Comparison of ENCODE assay signal across 47 mouse cellular contexts in the genomic region with DNA sequence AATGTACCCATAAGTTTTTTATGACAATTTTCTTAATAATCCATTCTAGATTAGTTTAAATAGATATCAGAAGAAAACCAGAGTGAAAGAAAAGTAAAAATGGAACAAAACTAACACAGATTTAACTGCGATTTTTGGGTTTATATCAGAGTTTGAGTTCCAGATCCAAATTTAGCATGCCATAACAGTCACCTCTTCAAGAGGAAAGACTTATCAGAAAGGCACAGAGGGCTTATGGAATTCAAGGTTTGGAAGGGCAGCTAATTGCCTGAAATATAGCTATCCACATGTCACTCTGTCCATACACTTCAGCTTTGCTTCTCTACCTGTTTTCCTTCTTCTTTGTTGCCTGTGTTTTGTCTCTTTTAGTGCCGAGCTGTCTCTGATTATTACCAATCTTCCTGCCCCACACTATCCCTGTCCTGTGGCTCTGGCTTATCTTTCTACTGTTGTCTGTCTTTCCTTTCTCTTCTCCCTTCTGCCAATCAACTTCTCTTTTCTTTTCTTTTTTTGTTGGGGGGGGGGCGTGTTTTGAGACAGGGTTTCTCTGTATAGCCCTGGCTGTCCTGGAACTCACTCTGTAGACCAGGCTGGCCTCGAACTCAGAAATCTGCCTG. TPM values are rescaled to one million over a fixed set of nuclear protein-coding genes. Genes with fewer than 3 reads are reported as not detected.
"Had no signal": no experiment of that assay in that cellular context is flagged by ENCODE, and none has a peak within 500 bp of the region (broad histone marks: within the 10 kb centered on the region; RNA-seq: fewer than 3 reads in every experiment).

No protein-coding gene starts in this region.

- H3K27ac ChIP-seq: limb, embryonic 10.5 days; limb, embryonic 12.5 days; limb, embryonic 13.5 days; limb, embryonic 15.5 days; liver, embryonic 12.5 days; liver, embryonic 13.5 days; liver, embryonic 14.5 days; liver, embryonic 15.5 days; lung, embryonic 15.5 days; macrophage; midbrain, embryonic 10.5 days; midbrain, embryonic 12.5 days; midbrain, embryonic 13.5 days; midbrain, embryonic 15.5 days; neural tube, embryonic 12.5 days had no signal

- H3K27me3 ChIP-seq: limb, embryonic 12.5 days; limb, embryonic 13.5 days; limb, embryonic 15.5 days; liver, embryonic 12.5 days; liver, embryonic 13.5 days; liver, embryonic 15.5 days; lung, embryonic 15.5 days; midbrain, embryonic 12.5 days; midbrain, embryonic 13.5 days; midbrain, embryonic 15.5 days; neural tube, embryonic 12.5 days had no signal

- H3K36me3 ChIP-seq: limb, embryonic 10.5 days; limb, embryonic 12.5 days; limb, embryonic 13.5 days; limb, embryonic 15.5 days; liver, embryonic 12.5 days; liver, embryonic 13.5 days; liver, embryonic 15.5 days; lung, embryonic 15.5 days; midbrain, embryonic 10.5 days; midbrain, embryonic 12.5 days; midbrain, embryonic 13.5 days; midbrain, embryonic 15.5 days; neural tube, embryonic 12.5 days had no signal

- H3K4me3 ChIP-seq: limb, embryonic 10.5 days; limb, embryonic 12.5 days; limb, embryonic 13.5 days; limb, embryonic 15.5 days; liver, embryonic 12.5 days; liver, embryonic 13.5 days; liver, embryonic 15.5 days; lung, embryonic 15.5 days; megakaryocyte, embryonic 14.5 days; midbrain, embryonic 10.5 days; midbrain, embryonic 12.5 days; midbrain, embryonic 13.5 days; midbrain, embryonic 15.5 days; myocyte; neural tube, embryonic 12.5 days had no signal

- DNase-seq: left cerebral cortex, postnatal 4 days; liver; liver, embryonic 13.5 days; liver, postnatal 0 days; lung, adult 18-20 months; lung, adult 2 months; lung, embryonic 14.5 days; lung, postnatal 10 days; lung, postnatal 14 days; lung, postnatal 36 days; lung, postnatal 4 days; midbrain, embryonic 14.5 days had no signal

- H3K4me1 ChIP-seq: limb, embryonic 10.5 days; limb, embryonic 12.5 days; limb, embryonic 13.5 days; limb, embryonic 15.5 days; liver, embryonic 12.5 days; liver, embryonic 13.5 days; liver, embryonic 15.5 days; lung, embryonic 15.5 days; midbrain, embryonic 10.5 days; midbrain, embryonic 12.5 days; midbrain, embryonic 13.5 days; midbrain, embryonic 15.5 days; neural tube, embryonic 12.5 days had no signal

- H3K9me3 ChIP-seq: limb, embryonic 10.5 days; limb, embryonic 12.5 days; limb, embryonic 13.5 days; limb, embryonic 15.5 days; liver, embryonic 12.5 days; liver, embryonic 13.5 days; liver, embryonic 15.5 days; lung, embryonic 15.5 days; megakaryocyte, embryonic 14.5 days; midbrain, embryonic 10.5 days; midbrain, embryonic 12.5 days; midbrain, embryonic 13.5 days; midbrain, embryonic 15.5 days; neural tube, embryonic 12.5 days had no signal

- H3K9ac ChIP-seq: limb, embryonic 12.5 days; limb, embryonic 13.5 days; limb, embryonic 15.5 days; liver, embryonic 12.5 days; liver, embryonic 13.5 days; liver, embryonic 14.5 days; liver, embryonic 15.5 days; liver, postnatal 0 days; lung, embryonic 14.5 days; lung, embryonic 15.5 days; midbrain, embryonic 12.5 days; midbrain, embryonic 13.5 days; midbrain, embryonic 15.5 days; neural tube, embryonic 12.5 days had no signal

RNA-seq across cellular contexts. Expression of a gene that starts 36.6 kb away (rescaled TPM):
- total RNA-seq: left cerebral cortex, postnatal 10 days; left cerebral cortex, postnatal 14 days; left cerebral cortex, postnatal 25 days; left cerebral cortex, postnatal 36 days; left cerebral cortex, postnatal 4 days; liver, adult 2 months; megakaryocyte progenitor cell, adult 5-6 weeks; megakaryocyte, adult 5-6 weeks; megakaryocyte-erythroid progenitor cell, adult 5-6 weeks; midbrain, postnatal 0 days; monocyte, adult 5-6 weeks had no signal
- polyA plus RNA-seq: limb, embryonic 10.5 days; limb, embryonic 11.5 days; limb, embryonic 12.5 days; limb, embryonic 13.5 days; limb, embryonic 14.5 days; limb, embryonic 15.5 days; liver, adult 2 months; liver, embryonic 11.5 days; liver, embryonic 12.5 days; liver, embryonic 13.5 days; liver, embryonic 14.5 days; liver, embryonic 15.5 days; liver, embryonic 16.5 days; liver, postnatal 0 days; lung, adult 2 months; lung, embryonic 14.5 days; lung, embryonic 15.5 days; lung, embryonic 16.5 days; lung, postnatal 0 days; macrophage; midbrain, embryonic 10.5 days; midbrain, embryonic 11.5 days; midbrain, embryonic 12.5 days; midbrain, embryonic 13.5 days; midbrain, embryonic 14.5 days; midbrain, embryonic 15.5 days; midbrain, embryonic 16.5 days; midbrain, postnatal 0 days; myocyte; neural tube, embryonic 11.5 days; neural tube, embryonic 12.5 days had no signal
